Mouse (Mus musculus) fibroblast of lung, adult 2 months (primary cell): ENCODE results near the gene Aspscr1.

ENCODE experiments used
- DNase-seq: peaks from one replicate; pipeline ENCODE4 v3.0.0-alpha.2; 2011; ENCODE audit warnings: low read depth

Aspscr1 gene

DNA sequence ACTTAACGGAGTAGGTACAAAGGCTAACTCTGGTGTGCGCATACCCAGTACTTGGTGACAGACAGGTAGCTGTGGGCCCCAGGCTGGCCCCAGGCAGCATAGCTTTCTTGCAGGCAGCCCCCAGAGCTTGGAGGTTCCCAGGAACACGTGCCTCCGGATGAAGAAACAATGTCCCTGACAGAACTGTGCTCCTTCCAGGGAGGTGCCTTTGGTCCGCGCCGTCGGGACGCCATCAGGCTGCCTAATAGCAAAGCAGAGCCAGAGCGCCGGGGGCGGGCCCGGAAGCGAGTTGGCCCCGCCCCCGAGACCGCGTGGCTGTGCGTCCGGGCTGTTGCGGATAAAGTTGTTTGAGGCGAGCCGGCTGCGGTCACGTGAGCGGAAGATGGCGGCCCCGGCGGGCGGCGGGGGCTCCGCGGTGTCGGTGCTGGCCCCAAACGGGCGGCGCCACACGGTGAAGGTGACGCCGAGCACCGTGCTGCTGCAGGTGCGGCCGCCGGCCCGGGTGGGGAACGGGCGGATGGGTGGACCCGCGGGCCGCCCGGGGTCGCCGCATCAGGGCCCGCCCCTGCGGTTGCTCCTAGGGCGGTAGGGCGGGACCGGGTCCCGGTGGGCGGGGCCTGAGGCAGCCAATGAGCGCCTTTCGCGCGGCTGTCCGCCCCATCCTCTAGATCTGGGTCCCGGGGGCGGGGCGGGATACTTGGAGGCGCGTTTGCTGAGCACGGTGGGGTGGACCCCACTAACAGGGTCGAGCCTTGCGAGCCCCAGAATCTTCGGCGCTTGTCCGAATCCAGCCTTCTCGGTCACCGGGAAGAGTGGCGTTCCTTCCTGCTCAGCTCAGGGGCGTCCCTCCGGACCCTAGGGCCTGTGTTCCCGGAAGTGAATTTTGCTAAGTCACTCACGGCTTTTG is at the start of gene Aspscr1:
Aspscr1 (plus strand) TSS at position 287 of the 907 bp plus-strand sequence.
- peak; percentile 85 for DNase-seq

GRCm38 (mm10) chr11:120623961-120624679 is 48.7 kb upstream of the Aspscr1 start:
- DNase-seq = no peak

GRCm38 (mm10) chr11:120624680-120625111 is 48.1 kb upstream of the Aspscr1 start:
- peak; percentile 35 for DNase-seq

DNA sequence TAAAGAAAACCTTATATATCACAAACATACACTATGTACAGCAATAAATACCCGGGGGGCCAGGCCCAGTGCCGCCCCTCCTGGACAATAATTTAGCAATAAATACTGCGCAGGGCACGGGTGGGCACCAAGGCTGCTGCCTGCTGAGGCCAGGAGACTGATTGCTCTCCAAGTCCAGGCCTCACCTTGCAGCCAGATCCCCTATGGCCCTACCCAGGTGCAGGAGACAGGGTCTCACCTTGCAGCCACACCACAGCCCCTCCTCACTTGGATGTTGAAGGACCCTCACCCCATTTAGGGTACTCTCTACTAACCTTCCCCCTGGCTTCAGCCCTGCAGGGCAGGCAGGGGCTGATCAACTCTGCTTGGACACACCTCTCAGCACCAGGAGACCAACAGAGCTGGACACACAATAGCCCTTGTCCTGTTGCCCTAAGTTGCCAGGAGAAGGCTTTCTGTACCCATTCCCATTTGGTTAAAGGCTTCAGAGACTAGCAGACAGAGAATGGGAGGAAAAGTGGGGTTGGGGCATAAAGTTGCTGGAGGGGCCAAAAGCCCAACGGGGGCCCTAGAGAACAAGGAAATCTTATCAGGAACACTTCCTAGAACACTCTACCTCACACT is 47.5 kb upstream of the Aspscr1 start, which contains the start of gene Sirt7:
Sirt7 (minus strand) TSS at position 89 of the 624 bp plus-strand sequence.
- DNase-seq = no peak

GRCm38 (mm10) chr11:120626785-120627467 is 45.8 kb upstream of the Aspscr1 start:
- DNase-seq = no peak

- no peak for DNase-seq
These were observed 45.1 kb upstream of the Aspscr1 start for GRCm38 (mm10) chr11:120627468-120628300.

GRCm38 (mm10) chr11:120628601-120629340 is 44.0 kb upstream of the Aspscr1 start:
- DNase-seq = no peak

DNA sequence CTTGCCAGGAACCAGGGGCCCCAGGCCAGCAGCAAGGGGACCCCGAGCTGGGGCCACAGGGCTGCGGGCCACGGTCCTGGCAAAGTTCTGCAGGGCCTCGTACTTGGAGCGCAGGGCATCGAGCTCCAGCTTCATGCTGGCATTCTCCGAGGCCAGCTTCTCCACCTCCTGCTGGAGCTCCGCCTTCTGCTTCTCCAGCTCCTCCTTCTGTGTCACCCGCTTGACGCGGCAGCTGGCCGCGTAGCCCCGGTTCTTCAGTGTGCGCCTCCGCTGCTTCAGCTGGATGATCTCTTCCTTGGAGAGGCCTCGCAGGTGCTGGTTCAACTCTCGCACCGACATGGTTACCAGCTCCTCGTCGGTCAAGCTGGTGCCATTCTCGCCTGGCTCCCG is 43.4 kb upstream of the Aspscr1 start:
- no peak for DNase-seq

DNA sequence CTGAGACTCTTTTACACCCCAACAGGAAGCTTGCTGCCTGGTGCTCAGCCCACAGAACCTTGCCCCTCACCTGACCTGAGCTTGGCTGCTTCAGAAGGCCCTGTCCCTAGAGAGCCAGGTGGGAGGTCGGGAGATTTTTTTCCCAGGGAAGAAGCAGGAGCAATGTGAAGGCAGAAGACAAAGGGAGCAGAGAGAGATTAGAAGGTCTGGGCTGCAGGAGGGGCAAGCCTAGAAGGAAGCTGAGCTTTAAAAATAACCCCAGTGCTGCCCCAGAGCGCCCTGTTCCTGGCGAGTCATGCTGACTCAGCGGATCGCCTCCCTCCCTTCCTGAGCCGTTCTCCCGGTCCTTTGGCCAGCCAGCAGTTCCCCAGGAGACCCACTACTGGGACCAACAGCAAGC is 42.9 kb upstream of the Aspscr1 start:
- no peak for DNase-seq

GRCm38 (mm10) chr11:120630401-120630871 is 42.3 kb upstream of the Aspscr1 start:
- DNase-seq = no peak

GRCm38 (mm10) chr11:120630881-120631725 is 41.7 kb upstream of the Aspscr1 start:
- DNase-seq = no peak

GRCm38 (mm10) chr11:120631726-120632448 is 40.9 kb upstream of the Aspscr1 start:
- no peak for DNase-seq

DNA sequence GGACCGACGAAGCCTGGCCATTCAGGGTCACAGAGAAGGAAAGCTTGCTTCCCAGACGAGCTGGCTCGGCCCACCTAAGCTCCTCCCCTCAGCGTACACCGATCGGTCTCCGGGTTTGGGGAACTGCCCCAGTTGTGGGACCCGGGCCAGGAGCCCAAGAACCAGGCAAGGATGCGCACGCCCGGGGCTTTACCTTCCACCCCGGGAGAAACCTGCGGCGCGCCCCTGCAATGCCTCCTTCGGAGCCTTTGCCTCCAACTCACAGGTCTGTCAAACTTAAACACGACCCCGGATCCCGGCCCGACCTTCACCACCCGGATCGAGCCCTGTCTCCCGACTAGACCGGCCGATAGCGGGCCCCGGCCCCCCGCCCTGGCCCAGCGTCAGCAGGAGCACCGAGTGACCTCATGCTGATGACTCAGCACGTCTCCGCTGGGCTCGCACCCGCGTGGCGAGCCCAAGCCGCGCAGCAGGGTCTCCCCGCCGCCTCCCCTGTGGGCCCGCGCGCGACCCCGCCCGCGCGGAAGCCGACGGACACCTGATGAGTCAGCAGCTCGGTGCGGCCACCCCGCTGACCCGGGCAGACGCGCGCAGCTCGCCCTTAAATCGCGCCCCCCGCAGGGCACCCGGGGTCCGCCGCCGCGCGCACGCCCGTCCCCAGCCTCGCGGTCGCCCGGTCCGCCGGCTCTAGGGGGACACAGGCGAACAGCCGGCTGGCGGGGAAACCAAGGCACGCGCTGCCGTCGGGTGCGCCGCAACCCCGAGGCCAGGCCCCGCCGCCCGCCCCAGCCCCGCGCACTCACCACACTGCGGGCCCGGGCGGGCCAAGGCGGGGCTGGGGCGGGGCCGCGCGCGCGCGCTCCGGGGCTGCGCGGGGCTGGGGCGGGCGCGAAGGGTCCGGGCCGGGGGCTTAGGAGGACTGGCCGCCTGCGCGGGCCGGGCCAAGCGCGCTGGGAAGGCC is 39.9 kb upstream of the Aspscr1 start:
- DNase-seq = peak; percentile 43

DNA sequence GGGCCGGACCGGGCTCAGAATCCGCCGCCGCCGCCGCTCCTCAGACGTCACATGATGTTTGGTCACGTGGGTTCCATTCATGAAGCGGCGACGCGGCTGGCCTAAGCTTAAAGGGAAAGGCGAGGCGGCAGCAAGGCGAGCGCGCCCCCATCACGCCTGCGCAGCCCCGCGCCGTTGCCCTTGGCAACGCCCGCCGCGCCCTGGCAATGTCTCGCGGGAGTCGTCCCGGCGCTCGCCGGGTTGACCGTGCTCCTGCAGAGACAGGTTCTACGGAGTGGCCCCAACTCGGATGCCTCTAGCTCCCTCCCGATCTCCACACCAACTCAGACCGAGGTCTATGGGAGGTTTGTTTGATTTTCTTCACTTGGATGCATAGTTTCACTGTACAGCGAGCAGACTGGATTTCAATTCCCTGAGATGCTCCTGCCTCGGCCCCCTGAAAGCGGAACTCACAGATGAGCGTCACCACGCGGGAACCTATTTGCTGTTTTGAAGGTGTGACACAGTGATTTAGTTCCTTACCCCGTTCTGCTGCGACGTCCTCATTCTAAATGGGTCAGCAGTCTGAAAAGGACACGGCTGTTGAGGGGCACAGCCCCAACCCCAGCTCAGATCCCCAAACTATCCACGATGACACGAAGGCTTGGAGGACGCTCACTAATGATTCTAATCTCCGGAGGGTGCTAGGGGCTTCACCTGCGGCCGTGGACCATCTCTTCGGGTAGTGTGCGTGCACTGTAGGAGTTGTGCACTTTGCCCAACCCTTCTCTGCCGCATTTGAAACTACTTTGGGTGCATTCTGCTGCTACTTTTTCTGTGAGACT is 39.0 kb upstream of the Aspscr1 start, which contains the start of gene Mafg:
Mafg (minus strand) TSS at position 81 of the 824 bp plus-strand sequence.
- DNase-seq = peak; percentile 87

DNA sequence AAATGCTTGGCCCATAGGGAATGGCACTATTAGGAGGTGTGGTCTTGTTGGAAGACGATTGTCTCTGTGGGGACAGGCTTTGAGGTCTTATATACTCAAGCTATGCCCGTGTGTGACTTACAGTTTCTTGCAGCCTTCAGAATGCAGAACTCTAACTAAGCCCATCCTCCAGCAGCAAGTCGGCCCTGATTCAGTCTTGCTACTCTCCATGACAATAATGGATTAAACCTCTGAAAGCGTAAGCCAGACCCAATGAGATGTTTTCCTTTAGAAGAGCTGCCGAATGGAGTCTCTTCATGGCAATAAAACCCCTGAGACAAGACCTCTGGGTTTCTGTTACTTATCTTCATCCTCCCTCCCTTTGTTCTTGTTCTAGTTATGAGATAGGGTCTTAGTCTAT is 38.0 kb upstream of the Aspscr1 start:
- DNase-seq = no peak

DNA sequence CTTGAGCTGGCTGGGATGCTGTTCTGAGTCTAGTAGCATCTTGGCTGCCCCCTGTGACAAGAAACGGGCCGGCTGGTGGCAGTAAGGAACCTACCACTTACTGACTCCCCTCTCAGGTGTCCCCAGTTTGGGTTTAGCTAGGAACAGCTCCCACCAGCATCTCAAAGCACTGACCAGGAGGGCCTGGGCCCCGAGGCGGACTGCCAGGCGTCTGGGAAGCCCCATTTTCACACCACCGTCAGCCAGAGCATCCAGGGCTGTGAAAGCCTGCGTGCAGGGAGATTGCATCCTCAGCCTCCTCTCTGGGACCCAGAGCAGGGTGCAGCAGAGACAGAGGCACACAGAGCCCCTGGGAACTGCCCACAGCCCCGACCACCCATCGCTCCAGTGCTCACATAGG is 31.5 kb upstream of the Aspscr1 start:
- no peak for DNase-seq
